Mouse (Mus musculus): ENCODE results near the gene Mrpl54. TPM values are rescaled to one million over a fixed set of nuclear protein-coding genes. Genes with fewer than 3 reads are reported as not detected.

Mrpl54 gene
- polyA plus RNA-seq, 1 experiment from 2014 or later, result 189 TPM

DNA sequence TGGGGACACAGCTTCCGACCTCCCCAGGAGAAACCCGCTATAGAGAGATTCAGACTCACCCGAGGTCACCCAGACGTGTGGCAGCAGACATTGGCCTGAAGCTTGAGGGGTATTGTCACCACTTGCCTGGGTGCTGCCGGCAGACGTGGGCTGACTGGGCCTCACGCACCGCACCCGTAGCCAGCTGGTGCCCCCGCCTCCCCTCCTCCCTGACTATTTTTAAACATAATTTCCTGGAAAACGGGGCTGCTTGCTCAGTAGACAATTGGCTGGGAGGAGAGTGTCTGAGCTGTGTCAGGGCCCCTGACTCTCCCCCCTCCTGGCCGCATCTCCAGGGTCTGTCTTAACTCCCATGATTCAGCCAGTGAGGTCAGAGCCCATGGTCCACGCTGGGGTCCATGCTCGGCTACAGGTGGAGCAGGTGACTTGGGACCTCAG is 36.1 kb upstream of the Mrpl54 start:
- H3K27ac ChIP-seq, result peak overlapping the region; percentile 18; the same call in 1 of the 2 replicates
- peaks cover 34% of the 10 kb centered on the region for H3K4me1 ChIP-seq
- 0 out of 2 replicates have a peak, but pooled peaks cover 2% of the 10 kb centered on the region for H3K9me3 ChIP-seq
- no peak for ATAC-seq (ENCODE audit: insufficient number of reproducible peaks, low FRiP score, low TSS enrichment, low read depth)
- 46% methylated on average over 14 of the region's 14 CpGs for WGBS
- no peaks in the 10 kb centered on the region for H3K27me3 ChIP-seq
- H3K9ac ChIP-seq, result no peak overlapping the region
- no peak overlapping the region for H3K4me2 ChIP-seq
- no peak overlapping the region for H3K4me3 ChIP-seq
- H3K36me3 ChIP-seq, result peaks cover 23% of the 10 kb centered on the region

DNA sequence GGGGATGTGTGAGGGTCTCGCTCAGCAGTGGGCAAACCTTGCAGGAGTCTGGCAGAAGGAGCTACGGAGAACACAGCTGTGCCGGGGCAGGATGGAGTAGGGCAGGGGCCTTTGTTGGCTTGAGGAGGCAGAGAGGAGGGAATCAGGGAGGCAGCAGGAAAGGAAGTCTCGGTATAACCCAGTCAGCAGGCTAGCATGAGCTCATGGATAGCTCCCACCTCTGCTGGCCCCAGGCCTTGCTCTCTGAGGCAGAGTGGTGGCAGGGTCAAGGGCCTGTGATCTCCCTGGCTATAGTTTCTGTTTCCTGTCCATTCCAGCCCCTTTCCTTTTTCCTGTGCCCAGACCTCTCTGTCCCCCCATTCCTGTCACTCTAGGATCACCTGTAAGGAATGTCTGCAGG is 35.6 kb upstream of the Mrpl54 start:
- Histone ChIP-seq H3K4me2 (no peak overlapping the region), H3K4me1 (peaks cover 39% of the 10 kb centered on the region), H3K9ac (no peak overlapping the region), H3K9me3 (no peaks in the 10 kb centered on the region), H3K36me3 (peaks cover 18% of the 10 kb centered on the region), H3K27ac (0 out of 2 replicates have a peak overlapping the region, but pooled peaks have one; percentile 18), H3K27me3 (no peaks in the 10 kb centered on the region), H3K4me3 (no peak overlapping the region)
- no peak for ATAC-seq (ENCODE audit: insufficient number of reproducible peaks, low FRiP score, low TSS enrichment, low read depth)
- 65% methylated on average over 4 of the region's 4 CpGs for WGBS

DNA sequence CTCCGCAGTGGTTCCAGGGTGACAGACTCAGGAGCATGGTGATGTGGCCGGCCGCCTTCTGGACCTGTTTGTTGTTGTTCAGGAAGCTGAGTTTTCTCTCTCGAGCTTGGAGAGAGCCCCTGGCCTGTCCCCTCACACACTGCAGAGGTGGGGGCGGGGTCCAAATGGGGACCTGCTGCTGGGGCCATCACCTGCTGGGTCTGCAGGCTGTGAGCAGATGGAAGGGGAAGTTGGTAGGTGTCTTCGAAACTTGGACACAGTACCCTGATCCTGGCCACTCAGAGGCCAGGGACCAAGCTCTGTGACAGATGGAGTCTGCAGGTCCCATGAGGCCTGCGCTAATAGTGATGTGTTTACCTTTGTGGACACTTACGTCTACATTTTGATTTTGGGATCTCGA is 34.6 kb upstream of the Mrpl54 start:
- no peak overlapping the region for H3K4me3 ChIP-seq
- no peaks in the 10 kb centered on the region for H3K27me3 ChIP-seq
- H3K4me1 ChIP-seq, result peaks cover 41% of the 10 kb centered on the region
- no peak overlapping the region for H3K27ac ChIP-seq
- no peak overlapping the region for H3K4me2 ChIP-seq
- H3K9ac ChIP-seq, result no peak overlapping the region
- no peaks in the 10 kb centered on the region for H3K9me3 ChIP-seq
- H3K36me3 ChIP-seq, result peaks cover 13% of the 10 kb centered on the region
- ATAC-seq (ENCODE audit: insufficient number of reproducible peaks, low FRiP score, low TSS enrichment, low read depth), result no peak
- 85% methylated on average over 9 of the region's 9 CpGs for WGBS

DNA sequence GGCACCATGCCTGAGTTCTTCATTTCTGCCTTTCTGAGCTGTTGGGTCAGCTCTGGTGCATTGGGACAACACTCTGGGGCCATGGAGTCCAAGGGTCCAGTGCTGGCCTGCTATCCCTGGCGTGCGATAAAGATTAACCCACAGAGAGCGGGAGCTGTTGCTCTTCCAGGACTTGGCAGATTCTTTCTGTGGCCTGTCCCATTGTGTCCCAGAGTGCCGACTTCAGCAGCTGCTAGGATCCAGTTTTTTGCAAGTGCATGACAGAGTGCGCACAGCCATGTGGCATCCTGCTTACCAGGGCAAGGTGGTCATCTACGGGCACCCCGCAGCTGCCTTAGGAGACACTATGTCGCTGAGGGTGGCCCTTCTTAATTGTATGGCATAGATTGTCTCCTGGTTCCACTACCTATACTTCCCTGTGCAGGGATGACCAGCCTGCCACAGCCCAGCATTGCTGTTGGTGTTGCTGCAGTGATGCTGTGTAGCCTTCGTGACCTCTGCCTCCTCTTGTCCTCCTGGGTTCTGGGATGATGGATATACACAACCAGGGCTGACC is 33.7 kb upstream of the Mrpl54 start:
- ATAC-seq (ENCODE audit: insufficient number of reproducible peaks, low FRiP score, low TSS enrichment, low read depth), result no peak
- WGBS, result 86% methylated on average over 9 of the region's 9 CpGs
- Histone ChIP-seq H3K27me3 (no peaks in the 10 kb centered on the region), H3K36me3 (peaks cover 11% of the 10 kb centered on the region; the same call in 1 of the 2 replicates), H3K27ac (no peak overlapping the region), H3K9me3 (no peaks in the 10 kb centered on the region), H3K4me2 (no peak overlapping the region), H3K9ac (no peak overlapping the region), H3K4me3 (no peak overlapping the region), H3K4me1 (peaks cover 42% of the 10 kb centered on the region)

DNA sequence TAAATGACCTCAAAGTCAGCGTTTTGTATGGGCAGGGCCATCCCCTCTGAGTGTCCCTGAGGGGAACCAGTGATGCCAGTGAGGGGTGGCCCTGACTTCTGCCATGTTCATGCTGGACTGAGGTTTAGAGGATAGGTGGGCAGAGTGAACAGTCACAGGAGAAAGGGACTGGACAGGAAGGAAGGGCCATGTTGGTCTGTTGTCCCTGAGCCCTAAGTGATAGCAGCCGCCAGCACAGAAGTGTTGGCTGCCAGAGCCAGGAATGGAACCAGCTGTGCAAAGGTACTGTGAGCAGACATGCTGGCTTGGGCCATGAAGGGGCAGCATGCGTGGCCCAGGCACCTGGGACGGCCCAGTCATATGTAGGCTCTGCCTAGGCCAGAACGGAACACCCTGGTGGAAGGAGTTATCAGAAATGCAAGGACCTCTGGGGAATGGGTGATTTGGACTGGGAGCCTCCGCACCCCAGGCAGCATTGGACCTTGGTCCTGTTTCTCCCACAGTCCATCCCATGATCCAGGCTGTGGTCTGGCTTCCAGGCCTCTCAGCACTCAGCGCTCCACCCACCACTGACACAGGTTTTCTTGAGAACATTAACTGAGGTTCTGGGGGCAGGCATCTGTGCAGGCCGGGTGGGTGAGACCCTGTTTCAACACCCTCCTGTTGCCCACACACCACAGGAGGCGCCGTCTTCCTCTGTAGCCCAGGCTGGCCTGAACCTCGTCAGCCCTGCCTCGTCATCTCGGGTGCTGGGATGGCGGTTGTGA is 33.0 kb upstream of the Mrpl54 start:
- ATAC-seq (ENCODE audit: insufficient number of reproducible peaks, low FRiP score, low TSS enrichment, low read depth), result no peak
- Histone ChIP-seq H3K4me3 (no peak overlapping the region), H3K4me1 (peaks cover 48% of the 10 kb centered on the region), H3K4me2 (no peak overlapping the region), H3K9me3 (no peaks in the 10 kb centered on the region), H3K36me3 (peaks cover 12% of the 10 kb centered on the region; the same call in 1 of the 2 replicates), H3K9ac (no peak overlapping the region), H3K27me3 (no peaks in the 10 kb centered on the region), H3K27ac (no peak overlapping the region)
- WGBS, result 89% methylated on average over 14 of the region's 14 CpGs

DNA sequence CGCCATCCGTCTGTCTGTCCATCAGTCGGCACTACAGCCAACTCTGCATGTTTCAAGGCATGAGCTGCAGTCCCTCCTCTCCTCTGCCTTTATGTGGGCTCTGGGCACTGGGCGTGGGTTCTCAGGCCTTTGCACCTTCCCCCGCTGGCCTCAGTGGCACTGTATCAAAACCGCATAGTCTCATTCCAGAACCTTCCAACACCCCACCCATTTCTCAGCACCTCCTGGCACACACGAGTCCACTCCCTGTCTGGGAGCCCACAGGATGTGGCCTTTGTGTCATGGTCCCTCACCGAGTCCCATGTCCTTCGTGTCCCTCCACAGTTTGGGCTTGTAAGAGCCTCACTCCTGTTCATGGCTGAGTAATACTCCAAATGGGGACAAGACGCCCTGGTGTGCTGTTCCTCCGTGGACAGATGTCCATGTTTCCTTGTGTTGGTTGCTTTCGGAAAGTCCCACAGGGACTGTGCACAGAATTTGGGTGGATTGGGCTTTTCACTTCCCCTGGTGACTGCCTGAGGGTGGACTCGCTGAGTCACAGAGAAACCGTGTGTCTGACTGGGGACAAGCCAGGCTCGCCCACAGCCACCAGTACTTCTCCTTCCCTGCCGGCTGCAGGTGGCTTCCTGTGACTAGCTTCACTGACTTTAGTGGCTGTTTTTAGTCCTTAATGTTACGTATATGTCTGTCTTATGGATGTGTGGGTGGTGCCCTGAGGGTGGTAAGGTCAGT is 31.8 kb upstream of the Mrpl54 start:
- no peak overlapping the region for H3K27ac ChIP-seq
- ATAC-seq (ENCODE audit: insufficient number of reproducible peaks, low FRiP score, low TSS enrichment, low read depth), result no peak

DNA sequence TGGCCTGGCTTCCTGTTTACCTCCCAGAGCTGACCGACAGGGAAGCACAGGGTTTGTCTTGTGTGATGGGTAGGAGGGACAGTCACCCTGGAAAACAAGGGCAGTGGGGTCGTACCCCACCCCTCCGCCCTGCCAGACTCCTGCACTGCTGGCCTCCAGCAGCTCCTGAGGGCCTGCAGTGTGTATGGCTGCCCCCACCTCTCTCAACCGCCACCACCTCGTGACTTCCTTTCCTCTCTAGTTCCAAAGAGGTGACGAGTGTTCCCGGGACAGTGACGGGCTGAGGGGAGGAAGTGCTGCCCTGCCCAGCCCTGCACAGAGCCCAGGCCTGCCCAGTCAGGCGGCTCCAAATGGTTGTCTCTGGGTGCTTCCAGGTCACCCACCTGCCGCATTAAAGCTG is 31.1 kb upstream of the Mrpl54 start:
- H3K4me1 ChIP-seq, result peaks cover 49% of the 10 kb centered on the region
- H3K9ac ChIP-seq, result no peak overlapping the region
- H3K27me3 ChIP-seq, result no peaks in the 10 kb centered on the region
- no peaks in the 10 kb centered on the region for H3K9me3 ChIP-seq
- 59% methylated on average over 10 of the region's 10 CpGs for WGBS
- H3K4me2 ChIP-seq, result no peak overlapping the region
- no peak overlapping the region for H3K4me3 ChIP-seq
- H3K36me3 ChIP-seq, result peaks cover 12% of the 10 kb centered on the region; the same call in 1 of the 2 replicates
- ATAC-seq (ENCODE audit: insufficient number of reproducible peaks, low FRiP score, low TSS enrichment, low read depth), result no peak
- 0 out of 2 replicates have a peak overlapping the region, but pooled peaks have one; percentile 47 for H3K27ac ChIP-seq

More for the DNA sequence above, 31.8 kb upstream of the Mrpl54 start:
- Histone ChIP-seq H3K9ac (no peak overlapping the region), H3K36me3 (peaks cover 12% of the 10 kb centered on the region; the same call in 1 of the 2 replicates), H3K27me3 (no peaks in the 10 kb centered on the region), H3K4me1 (peaks cover 54% of the 10 kb centered on the region), H3K9me3 (no peaks in the 10 kb centered on the region), H3K4me3 (no peak overlapping the region), H3K4me2 (no peak overlapping the region)
- WGBS, result 92% methylated on average over 17 of the region's 17 CpGs

DNA sequence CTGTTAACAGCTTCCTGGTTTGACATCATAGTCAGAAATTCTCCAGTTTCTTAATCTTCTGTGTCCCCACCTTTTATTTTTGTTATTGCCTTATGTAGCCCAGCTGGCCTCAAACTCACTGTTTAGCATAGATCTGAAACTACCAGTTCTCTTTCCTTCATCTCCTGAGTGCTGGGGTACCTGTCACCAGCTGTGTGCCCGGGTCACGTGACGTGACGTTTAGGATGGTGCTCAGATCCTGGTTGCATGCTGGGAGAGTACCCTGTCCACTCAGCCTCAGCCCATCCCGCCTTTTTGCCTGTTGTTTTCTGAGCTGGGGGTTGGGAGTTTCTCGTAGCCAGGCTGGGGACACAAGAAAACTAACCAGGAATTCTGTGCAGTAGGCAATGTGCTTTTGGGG is 30.5 kb upstream of the Mrpl54 start:
- Histone ChIP-seq H3K27me3 (no peaks in the 10 kb centered on the region), H3K9me3 (no peaks in the 10 kb centered on the region), H3K27ac (0 out of 2 replicates have a peak overlapping the region, but pooled peaks have one; percentile 47), H3K4me2 (no peak overlapping the region), H3K4me3 (no peak overlapping the region), H3K4me1 (peaks cover 43% of the 10 kb centered on the region), H3K9ac (no peak overlapping the region), H3K36me3 (peaks cover 12% of the 10 kb centered on the region; the same call in 1 of the 2 replicates)
- WGBS, result 86% methylated on average over 6 of the region's 6 CpGs
- no peak for ATAC-seq (ENCODE audit: insufficient number of reproducible peaks, low FRiP score, low TSS enrichment, low read depth)

DNA sequence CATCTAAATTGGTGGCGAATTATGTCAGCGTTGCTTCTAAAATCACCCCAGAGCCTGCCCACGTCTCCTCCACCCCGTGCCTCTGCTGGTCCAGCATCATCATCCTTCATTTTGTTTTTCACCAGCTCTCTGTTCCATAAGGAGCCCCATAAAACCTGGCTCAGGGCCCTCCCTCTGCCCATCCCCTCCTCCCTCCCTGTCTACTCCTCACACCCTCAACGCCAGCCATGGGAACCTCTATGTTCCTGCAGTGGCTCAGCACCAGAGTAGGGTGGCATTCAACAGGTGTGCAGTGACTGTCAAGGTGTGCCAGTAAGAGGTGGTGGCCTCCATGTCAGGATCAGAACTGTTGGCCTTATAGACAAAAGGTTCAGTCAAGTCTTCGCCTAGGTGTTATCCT is 28.5 kb upstream of the Mrpl54 start:
- Histone ChIP-seq H3K27me3 (peaks cover 13% of the 10 kb centered on the region), H3K4me3 (no peak overlapping the region), H3K9me3 (no peaks in the 10 kb centered on the region), H3K36me3 (peaks cover 12% of the 10 kb centered on the region; the same call in 1 of the 2 replicates), H3K27ac (no peak overlapping the region), H3K9ac (0 out of 2 replicates have a peak overlapping the region, but pooled peaks have one; percentile 7), H3K4me1 (peaks cover 52% of the 10 kb centered on the region), H3K4me2 (no peak overlapping the region)
- ATAC-seq (ENCODE audit: insufficient number of reproducible peaks, low FRiP score, low TSS enrichment, low read depth), result no peak
- WGBS, result 88% methylated on average over 6 of the region's 6 CpGs

DNA sequence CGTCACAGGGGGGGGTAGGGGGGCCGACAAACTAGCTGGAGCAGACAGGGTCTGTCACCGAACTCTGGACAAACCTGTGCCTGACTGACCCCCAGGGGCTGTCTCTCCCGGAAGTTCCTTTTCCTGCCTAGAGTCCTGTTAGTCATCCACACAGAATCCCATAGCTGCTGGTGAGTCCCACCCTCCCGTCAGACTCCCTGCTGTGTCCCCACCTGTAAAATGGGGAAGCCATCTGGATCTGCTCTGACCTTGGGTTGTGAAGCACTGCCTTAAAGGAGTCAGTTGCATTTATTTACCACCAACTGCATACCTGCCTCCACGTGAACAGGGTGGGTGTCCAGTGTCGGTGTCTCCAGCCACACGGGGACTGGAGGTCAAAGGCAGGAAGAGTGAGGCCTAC is 27.7 kb upstream of the Mrpl54 start:
- Histone ChIP-seq H3K9me3 (no peaks in the 10 kb centered on the region), H3K4me3 (peak overlapping the region; percentile 86), H3K27me3 (peaks cover 19% of the 10 kb centered on the region), H3K27ac (no peak overlapping the region), H3K36me3 (peaks cover 12% of the 10 kb centered on the region; the same call in 1 of the 2 replicates), H3K4me2 (peak overlapping the region; percentile 79), H3K4me1 (peaks cover 55% of the 10 kb centered on the region), H3K9ac (peak overlapping the region; percentile 74; the same call in 1 of the 2 replicates)
- 36% methylated on average over 8 of the region's 8 CpGs for WGBS
- no peak for ATAC-seq (ENCODE audit: insufficient number of reproducible peaks, low FRiP score, low TSS enrichment, low read depth)

DNA sequence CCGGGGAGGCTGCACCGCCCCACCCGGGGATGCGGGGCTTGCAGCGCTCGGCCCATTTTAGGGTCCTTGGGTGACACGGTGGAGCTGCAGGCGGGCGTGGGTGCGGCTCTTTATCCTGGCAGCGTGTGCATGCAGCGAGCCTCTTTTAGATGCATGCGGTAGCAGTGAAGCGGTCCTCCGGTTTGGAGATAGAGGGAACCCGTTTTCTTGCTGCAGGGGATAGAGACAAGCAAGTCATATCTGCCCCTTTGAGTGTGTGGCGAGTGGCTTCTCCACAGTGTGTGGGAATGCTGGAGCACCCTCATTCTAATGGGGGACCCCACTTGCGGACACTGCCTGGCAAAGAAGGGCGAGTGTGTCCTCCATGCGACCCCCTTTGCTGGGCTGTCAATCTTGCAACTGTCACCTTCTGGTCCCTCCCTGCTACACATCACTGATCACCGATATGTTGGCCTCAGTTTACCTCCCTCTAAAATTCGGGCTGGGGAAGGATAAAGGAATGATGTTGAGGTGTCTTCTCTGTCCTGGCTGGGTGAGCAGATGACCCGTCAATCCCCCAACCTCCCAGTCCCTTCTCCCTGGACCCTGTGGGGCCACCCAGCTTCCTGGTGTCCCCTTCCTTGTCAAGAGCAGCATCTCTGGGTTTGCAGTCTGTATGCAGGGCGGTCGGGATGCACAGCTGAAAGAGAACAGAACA is 26.7 kb upstream of the Mrpl54 start:
- Histone ChIP-seq H3K9ac (peak overlapping the region; percentile 74), H3K36me3 (peaks cover 12% of the 10 kb centered on the region; the same call in 1 of the 2 replicates), H3K27me3 (peaks cover 21% of the 10 kb centered on the region), H3K9me3 (no peaks in the 10 kb centered on the region), H3K4me1 (peaks cover 57% of the 10 kb centered on the region), H3K27ac (peak overlapping the region; percentile 91), H3K4me2 (peak overlapping the region; percentile 79), H3K4me3 (peak overlapping the region; percentile 86)
- ATAC-seq (ENCODE audit: insufficient number of reproducible peaks, low FRiP score, low TSS enrichment, low read depth), result no peak
- WGBS, result 5% methylated on average over 25 of the region's 25 CpGs

Data from limb, embryonic 15.5 days (tissue).